Mouse (Mus musculus) limb, embryonic 11.5 days (tissue): ENCODE data around the gene Glg1. TPM values are rescaled to one million over a fixed set of nuclear protein-coding genes. Genes with fewer than 3 reads are reported as not detected.
A peak's percentile ranks its signal among the peaks of the same experiment; 100 is the strongest.

Experiments used
- ATAC-seq: fragments of 200-750 bp; cut with Nextera tagmentation; 2 replicates; pipeline ENCODE4 v1.8.0; 2017; ENCODE audit warnings: low read depth; ENCODE audit not compliant: insufficient number of reproducible peaks, low FRiP score, low TSS enrichment
- DNase-seq: peaks from one replicate; pipeline ENCODE4 v3.0.0-alpha.2; 2015; ENCODE audit warnings: low spot score
- H3K27ac ChIP-seq: fragments of 300-500 bp; sonication (generic); replicated peaks from 2 replicates; pipeline ENCODE4 v1.5.1; 2014; ENCODE audit warnings: low read depth, mild to moderate bottlenecking, low read length
- H3K27me3 ChIP-seq: fragments of 300-500 bp; sonication (generic); 2 replicates; pipeline ENCODE4 v1.6.1; 2014; ENCODE audit warnings: mild to moderate bottlenecking, low read length, mixed read lengths; ENCODE audit not compliant: control insufficient read depth, insufficient read depth
- H3K36me3 ChIP-seq: fragments of 300-500 bp; sonication (generic); 2 replicates; pipeline ENCODE4 v1.6.1; 2014; ENCODE audit warnings: mild to moderate bottlenecking, low read length, moderate library complexity, mixed read lengths; ENCODE audit not compliant: control insufficient read depth, insufficient read depth
- H3K4me1 ChIP-seq: fragments of 300-500 bp; sonication (generic); 2 replicates; pipeline ENCODE4 v1.6.1; 2014; ENCODE audit warnings: low read length, mixed read lengths; ENCODE audit not compliant: control insufficient read depth, insufficient read depth
- H3K4me2 ChIP-seq: fragments of 300-500 bp; sonication (generic); 2 replicates; pipeline ENCODE4 v1.6.1; 2014; ENCODE audit warnings: low read depth, mild to moderate bottlenecking, moderate library complexity; ENCODE audit not compliant: severe bottlenecking
- H3K4me3 ChIP-seq: fragments of 300-500 bp; sonication (generic); 2 replicates; pipeline ENCODE4 v1.5.1; 2014; ENCODE audit warnings: low read depth, low read length
- H3K9ac ChIP-seq: fragments of 300-500 bp; sonication (generic); 2 replicates; pipeline ENCODE4 v1.6.1; 2014; ENCODE audit warnings: mild to moderate bottlenecking, low read length
- H3K9me3 ChIP-seq: fragments of 300-500 bp; sonication (generic); 2 replicates; pipeline ENCODE4 v1.6.1; 2016; ENCODE audit warnings: low read length; ENCODE audit not compliant: control insufficient read depth
- WGBS: fragments of 180-500 bp; shearing (Covaris S2); extraction: QIAGEN DNeasy Blood & Tissue Kit; methylation state at CpG from one replicate; pipeline ENCODE4 v1.1.7; 2014; 5-methylcytosine and 5-hydroxymethylcytosine counted together
- polyA plus RNA-seq: library from polyadenylated mRNA; unstranded; fragments of >200 nt; fragmentation: Nextera tagmentation; extraction: Ambion mirVana; gene quantifications from 2 replicates; pipeline ENCODE4 v1.2.1, GENCODE M21; 2014

Glg1 gene
- polyA plus RNA-seq, 1 experiment from 2014 or later: 77.4 TPM

DNA sequence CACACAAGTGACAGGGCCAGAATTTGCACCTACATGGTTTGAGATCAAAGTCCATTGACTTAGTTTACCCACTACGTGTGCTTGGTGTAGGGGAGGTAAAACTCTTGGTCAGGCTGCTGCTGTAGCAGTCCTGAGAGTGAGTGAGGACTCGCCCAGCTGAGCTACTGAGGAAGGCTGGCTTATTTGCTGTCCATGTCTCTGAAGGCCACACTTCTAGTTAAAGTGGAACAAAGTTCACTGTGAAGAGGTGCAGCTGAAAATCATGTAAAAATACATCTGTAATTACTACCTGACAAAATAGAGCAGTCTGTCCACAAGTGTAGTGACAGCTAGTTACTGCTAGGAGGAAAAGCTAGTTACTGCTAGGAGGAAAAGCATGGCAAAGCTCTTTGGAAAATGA lies 55.7 kb downstream of the Glg1 start:
- whole genome bisulfite sequencing: 88% methylated on average over 2 of the region's 2 CpGs
- Histone ChIP-seq H3K9me3 (no peaks in the 10 kb centered on the region), H3K4me3 (no peak overlapping the region), H3K27me3 (no peaks in the 10 kb centered on the region), H3K4me1 (no peaks in the 10 kb centered on the region), H3K36me3 (no peaks in the 10 kb centered on the region), H3K4me2 (no peak overlapping the region), H3K27ac (no peak overlapping the region), H3K9ac (no peak overlapping the region)
- ATAC-seq (no peak), DNase-seq (no peak)

GRCm38 (mm10) chr8:111197966-111198365 lies 61.0 kb downstream of the Glg1 start:
- H3K9me3 ChIP-seq: no peaks in the 10 kb centered on the region
- ATAC-seq: no peak
- H3K36me3 ChIP-seq: no peaks in the 10 kb centered on the region
- no peaks in the 10 kb centered on the region for H3K27me3 ChIP-seq
- H3K4me1 ChIP-seq: no peaks in the 10 kb centered on the region
- 92% methylated on average over 3 of the region's 3 CpGs for WGBS
- no peak overlapping the region for H3K27ac ChIP-seq
- no peak for DNase-seq
- no peak overlapping the region for H3K4me2 ChIP-seq
- no peak overlapping the region for H3K4me3 ChIP-seq
- H3K9ac ChIP-seq: no peak overlapping the region

DNA sequence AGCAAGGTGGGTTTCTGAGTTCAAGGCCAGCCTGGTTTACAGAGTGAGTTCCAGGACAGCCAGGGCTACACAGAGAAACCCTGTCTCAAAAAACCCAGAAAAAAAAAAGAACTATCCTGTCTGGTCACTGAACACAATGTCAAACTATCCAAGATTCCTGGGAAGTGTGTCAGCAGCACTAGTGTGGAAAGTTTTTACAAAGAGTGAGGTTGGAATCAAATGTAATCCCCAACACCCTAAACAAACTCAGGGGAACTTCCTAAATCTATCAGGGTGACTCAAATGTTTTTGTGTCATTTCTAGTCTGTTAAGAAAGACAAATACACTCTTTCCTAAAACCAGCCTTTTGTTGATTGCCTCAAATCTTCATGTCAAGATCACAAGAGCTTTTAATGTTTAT lies 62.8 kb downstream of the Glg1 start:
- no peaks in the 10 kb centered on the region for H3K4me1 ChIP-seq
- H3K27me3 ChIP-seq: no peaks in the 10 kb centered on the region
- no peaks in the 10 kb centered on the region for H3K36me3 ChIP-seq
- H3K4me2 ChIP-seq: no peak overlapping the region
- DNase-seq (no peak), ATAC-seq (no peak)
- H3K4me3 ChIP-seq: no peak overlapping the region
- no peak overlapping the region for H3K27ac ChIP-seq
- H3K9ac ChIP-seq: no peak overlapping the region
- H3K9me3 ChIP-seq: no peaks in the 10 kb centered on the region

DNA sequence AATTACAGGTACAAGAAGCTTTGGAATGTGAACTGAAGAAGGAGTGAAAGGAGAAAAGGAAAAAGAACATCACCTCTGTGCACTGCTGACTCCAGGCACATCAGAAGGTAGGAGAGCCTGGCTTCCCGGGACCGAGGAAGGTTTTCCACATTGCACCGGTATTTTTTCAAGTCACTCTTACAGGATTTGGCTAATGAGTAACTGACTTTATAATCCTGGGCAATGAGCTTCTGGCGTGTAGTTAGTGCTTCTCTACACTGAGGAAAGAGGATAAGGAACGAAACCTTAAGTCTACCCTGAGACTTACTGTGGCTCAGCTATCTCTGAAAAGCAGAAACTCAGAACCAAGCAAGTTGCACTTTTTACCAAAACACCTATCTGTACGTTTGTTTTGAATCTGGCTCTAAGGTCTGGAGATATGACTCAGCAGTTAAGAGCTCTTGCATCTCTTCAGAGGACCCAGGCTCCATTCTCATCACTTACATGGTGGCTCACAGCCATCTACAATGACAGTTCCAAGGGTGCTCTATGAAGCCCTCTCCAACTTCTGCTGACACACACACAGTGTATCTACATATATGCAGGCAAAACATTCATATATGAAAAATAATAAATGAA lies 70.3 kb downstream of the Glg1 start:
- Histone ChIP-seq H3K36me3 (no peaks in the 10 kb centered on the region; the same call in 1 of the 2 replicates), H3K9me3 (no peaks in the 10 kb centered on the region), H3K27me3 (no peaks in the 10 kb centered on the region), H3K4me2 (no peak overlapping the region), H3K9ac (no peak overlapping the region), H3K4me1 (no peaks in the 10 kb centered on the region), H3K27ac (no peak overlapping the region), H3K4me3 (no peak overlapping the region)
- DNase-seq (no peak), ATAC-seq (no peak)
- 87% methylated on average over 6 of the region's 6 CpGs for WGBS

DNA sequence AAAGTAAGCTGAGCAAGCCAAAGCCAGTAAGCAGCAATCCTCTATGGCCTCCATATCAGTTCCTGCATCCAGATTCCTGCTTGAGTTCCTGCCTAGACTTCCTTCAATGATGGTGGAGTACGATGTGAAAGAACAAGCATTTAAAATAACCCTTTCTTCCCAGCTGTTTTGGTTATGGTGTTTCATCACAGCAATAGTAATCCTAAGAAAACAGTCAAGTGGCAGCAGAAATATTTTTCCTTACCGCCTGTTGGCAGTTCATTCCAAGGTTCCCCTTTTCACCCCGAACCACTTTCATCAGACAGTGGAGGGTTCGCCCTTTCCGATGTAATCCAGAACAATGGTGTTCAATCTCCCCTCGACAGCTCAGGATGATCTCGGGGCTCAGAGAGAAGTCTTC lies 71.5 kb downstream of the Glg1 start:
- ATAC-seq (no peak), DNase-seq (no peak)
- Histone ChIP-seq H3K4me1 (no peaks in the 10 kb centered on the region), H3K9ac (no peak overlapping the region), H3K9me3 (no peaks in the 10 kb centered on the region), H3K36me3 (peaks cover 3% of the 10 kb centered on the region; the same call in 1 of the 2 replicates), H3K4me3 (no peak overlapping the region), H3K27ac (no peak overlapping the region), H3K27me3 (no peaks in the 10 kb centered on the region), H3K4me2 (no peak overlapping the region)
- 95% methylated on average over 7 of the region's 7 CpGs for WGBS

- 97% methylated on average over 4 of the region's 4 CpGs for WGBS
- no peak overlapping the region for H3K27ac ChIP-seq
These were observed 73.5 kb downstream of the Glg1 start for GRCm38 (mm10) chr8:111185472-111185947.

DNA sequence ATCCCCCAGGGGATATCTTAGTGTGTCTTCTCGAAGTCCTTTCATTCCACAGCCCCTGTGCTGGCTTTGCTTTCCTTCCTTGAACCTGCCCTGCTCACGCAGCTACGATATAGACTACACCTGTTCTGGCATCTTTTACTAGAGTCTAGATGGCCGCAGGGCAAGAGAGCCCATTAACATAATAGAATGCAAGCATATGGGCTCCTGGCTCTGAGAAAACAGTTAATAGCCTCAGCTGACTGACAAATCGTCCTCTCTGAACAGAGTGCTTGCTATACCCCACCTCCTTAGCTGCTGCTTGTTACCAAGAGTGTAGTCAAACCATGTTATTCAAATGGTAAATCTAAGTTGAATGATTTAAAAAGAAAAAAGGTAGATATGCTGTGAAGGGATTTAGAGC lies 87.4 kb downstream of the Glg1 start:
- Histone ChIP-seq H3K27me3 (no peaks in the 10 kb centered on the region), H3K9me3 (no peaks in the 10 kb centered on the region), H3K36me3 (peaks cover 16% of the 10 kb centered on the region), H3K4me2 (no peak overlapping the region), H3K9ac (no peak overlapping the region), H3K4me1 (no peaks in the 10 kb centered on the region), H3K27ac (no peak overlapping the region), H3K4me3 (no peak overlapping the region)
- DNase-seq (no peak), ATAC-seq (no peak)
- 83% methylated on average over 5 of the region's 5 CpGs for WGBS

More at GRCm38 (mm10) chr8:111185472-111185947, 73.5 kb downstream of the Glg1 start:
- no peak overlapping the region for H3K4me2 ChIP-seq
- H3K27me3 ChIP-seq: no peaks in the 10 kb centered on the region
- no peaks in the 10 kb centered on the region for H3K4me1 ChIP-seq
- H3K4me3 ChIP-seq: no peak overlapping the region
- no peak overlapping the region for H3K9ac ChIP-seq
- no peak for DNase-seq
- H3K36me3 ChIP-seq: peaks cover 6% of the 10 kb centered on the region; the same call in 1 of the 2 replicates
- no peak for ATAC-seq
- no peaks in the 10 kb centered on the region for H3K9me3 ChIP-seq

GRCm38 (mm10) chr8:111157617-111158016 lies 101.4 kb downstream of the Glg1 start:
- Histone ChIP-seq H3K4me1 (no peaks in the 10 kb centered on the region), H3K4me3 (no peak overlapping the region), H3K9ac (no peak overlapping the region), H3K36me3 (peaks cover 15% of the 10 kb centered on the region), H3K27me3 (no peaks in the 10 kb centered on the region), H3K4me2 (no peak overlapping the region), H3K27ac (no peak overlapping the region), H3K9me3 (no peaks in the 10 kb centered on the region)
- peak; percentile 68 for DNase-seq
- WGBS: 50% methylated on average over 14 of the region's 14 CpGs
- ATAC-seq: no peak; the same call in 1 of the 2 replicates
